Mouse (Mus musculus) mesoderm, embryonic 11.5 days (tissue): ENCODE data around the gene Pdss2.
"Not testable (repeated sequence)": the region's sequence is repeated elsewhere in the genome, so short reads cannot be mapped to it uniquely, and the experiment has no call there.

Experiments used
- DNase-seq: peaks from one replicate; pipeline ENCODE4 v3.0.0-alpha.2; 2012; ENCODE audit warnings: low read depth, low spot score

Pdss2 gene

DNA sequence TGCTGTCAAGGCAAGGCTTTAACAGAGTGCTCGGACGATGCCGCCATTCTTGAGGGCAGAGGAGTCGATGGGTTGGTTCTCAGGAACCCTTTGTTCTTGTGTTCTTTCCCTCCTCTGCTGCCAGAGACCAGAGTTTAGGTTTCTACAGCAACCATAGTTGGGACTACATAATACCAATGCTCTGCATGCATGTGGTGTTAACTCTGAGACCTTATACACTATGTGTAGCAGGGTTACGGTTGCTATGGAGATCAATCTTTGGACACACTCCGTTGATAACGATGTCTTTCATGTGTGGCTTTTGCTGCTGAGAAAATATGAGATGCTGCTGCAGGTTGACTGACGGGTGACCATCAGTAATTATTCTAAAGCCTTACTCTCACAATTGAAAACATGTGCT is 20.9 kb downstream of the Pdss2 start:
- no peak for DNase-seq

DNA sequence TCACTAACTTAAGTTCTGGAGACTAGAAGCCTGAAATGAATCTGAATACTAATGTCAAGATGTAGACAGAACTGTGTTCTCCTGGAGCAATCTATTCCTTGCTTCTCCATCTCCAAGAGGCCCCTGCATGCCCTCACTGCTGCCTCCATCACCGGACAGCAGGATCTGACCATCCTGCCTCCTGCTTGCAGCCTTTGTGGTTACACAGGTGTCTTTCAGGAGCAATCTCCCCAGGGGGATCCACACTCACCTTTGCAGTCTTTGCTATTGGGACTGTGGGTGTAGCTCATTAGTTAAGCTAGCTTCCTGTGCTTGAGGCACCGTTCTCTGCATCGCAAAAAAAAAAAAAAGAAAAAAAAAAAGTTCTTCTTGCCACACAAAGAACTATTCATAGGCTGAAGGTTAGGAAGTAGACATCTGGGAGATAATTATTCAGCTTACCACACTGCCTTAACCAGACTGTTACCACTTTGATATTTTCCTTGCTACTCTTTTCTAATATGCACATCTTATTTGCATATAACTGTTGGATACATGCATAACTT is 23.0 kb downstream of the Pdss2 start:
- DNase-seq, result no peak

GRCm38 (mm10) chr10:43245461-43246200 is 24.3 kb downstream of the Pdss2 start:
- DNase-seq, result no peak

- peak; percentile 52 for DNase-seq
Measured at GRCm38 (mm10) chr10:43247994-43248393, 26.7 kb downstream of the Pdss2 start.

DNA sequence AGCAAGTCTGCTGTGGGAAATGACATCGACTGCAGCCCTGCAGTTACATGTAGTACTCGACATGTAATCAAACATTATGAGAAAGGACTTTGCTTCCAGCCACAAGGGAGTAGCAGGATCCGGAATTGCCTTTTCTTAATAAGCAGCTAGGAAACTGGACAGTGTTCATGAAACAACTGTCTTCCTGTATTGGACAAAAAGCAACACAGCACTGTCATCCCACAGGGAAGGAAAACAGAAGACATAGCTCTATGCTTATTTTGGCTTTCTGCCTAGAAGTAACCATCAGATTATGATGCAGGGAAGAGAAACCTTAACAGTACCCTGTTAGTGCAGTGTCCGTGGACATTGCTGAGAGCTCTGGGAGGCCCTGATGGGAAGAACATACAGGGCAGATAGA is 31.0 kb downstream of the Pdss2 start:
- DNase-seq, result no peak

DNA sequence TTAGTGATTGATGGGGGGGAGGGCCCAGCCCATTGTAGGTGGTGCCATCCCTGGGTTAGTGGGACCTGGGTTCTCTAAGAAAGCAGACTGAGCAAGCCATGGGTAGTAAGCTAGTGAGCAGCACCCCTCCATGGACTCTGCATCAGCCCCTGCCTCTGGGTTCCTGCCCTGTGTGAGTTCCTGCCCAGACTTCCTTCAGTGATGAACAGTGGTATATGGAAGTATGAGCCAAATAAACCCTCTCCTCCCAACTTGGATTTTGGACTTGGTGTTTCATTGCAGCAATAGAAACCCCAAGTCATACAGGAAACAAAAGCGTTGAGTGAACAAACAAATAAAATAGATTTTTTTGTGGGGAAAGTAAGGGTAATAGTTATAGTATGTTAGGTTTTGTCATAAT is 35.7 kb downstream of the Pdss2 start:
- not testable (repeated sequence) for DNase-seq

DNA sequence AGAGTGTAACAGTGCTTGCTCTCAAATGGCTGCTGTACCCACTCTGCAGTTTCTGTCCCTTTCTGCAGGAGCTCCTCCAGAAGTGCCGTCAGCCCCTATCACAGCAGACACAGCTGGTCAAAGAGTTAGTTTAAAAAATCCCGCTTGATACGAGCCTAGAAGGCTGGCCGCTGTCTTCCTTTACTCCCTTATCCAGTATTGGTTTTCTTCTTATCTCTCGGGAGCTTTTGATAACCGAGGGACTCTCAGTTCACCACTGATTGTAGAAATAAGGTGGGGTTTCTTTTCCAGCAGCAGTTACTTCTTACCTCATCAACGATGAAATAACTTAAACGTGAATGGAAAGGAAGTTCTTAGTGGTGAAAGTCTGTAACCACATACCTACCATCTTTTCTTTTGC is 36.2 kb downstream of the Pdss2 start:
- DNase-seq, result not testable (repeated sequence)

DNA sequence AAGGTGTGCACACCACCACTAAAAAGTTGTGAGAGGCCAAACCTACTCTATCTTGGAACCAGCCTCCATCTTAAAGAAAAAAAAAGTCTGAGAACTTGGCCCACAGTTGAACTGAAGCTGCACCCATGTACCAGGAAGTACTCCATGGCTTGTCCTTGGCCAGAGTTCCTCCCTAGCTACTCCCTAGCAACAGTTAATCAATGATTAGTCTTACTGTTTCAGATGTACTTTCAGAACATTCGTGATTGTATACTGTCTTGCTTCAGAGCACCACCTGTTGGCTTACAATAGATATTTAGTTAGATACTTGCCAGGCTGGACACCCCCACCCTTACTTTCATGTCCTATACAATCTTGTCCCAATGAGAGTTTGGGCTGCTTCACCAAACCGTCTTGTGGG is 50.0 kb downstream of the Pdss2 start:
- no peak for DNase-seq

GRCm38 (mm10) chr10:43272381-43272780 is 51.1 kb downstream of the Pdss2 start:
- DNase-seq, result no peak

GRCm38 (mm10) chr10:43273057-43273456 is 51.8 kb downstream of the Pdss2 start:
- no peak for DNase-seq

DNA sequence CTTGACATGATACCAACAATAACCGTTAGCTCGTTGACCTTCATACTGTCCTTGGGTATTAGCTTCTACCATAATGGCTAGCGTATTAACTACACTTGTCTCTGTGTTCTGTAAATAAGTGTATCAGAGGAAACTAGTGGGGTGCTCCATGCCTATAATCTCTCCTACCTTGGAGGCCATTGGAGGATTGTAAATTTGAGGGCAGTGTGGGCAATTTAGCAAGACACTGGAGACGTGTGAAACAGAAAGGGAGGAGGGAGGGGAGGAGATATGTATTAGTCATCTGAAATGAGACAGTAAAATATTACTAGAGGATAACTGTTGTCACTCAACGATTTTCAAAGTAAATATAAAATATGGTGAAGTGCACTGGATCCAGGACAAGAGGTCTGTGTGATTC is 54.2 kb downstream of the Pdss2 start:
- no peak for DNase-seq

DNA sequence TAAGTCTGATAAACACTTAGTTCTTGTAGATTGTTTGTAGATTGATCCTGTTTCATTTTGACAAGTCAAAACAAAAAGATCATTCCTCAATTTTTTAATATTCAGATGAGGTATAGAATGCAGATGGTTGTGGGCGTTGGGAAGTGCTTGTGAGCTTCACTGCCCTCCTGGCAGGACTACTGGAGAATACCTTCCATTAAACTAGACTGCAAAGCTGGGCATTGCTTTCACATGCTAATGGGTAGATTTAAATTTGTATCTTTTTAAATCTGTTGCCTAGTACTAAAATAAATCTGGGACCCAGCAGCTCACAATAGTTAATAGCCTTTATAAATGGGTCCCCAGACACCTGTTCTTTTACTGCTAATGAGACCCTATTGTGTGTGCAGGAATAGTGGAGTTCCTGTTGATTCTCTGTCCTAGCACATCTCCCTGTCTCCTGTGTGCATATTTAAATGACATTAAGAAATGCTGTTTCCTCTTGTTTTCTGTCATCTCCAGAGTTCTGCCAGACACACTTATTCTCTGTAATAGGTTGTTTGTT is 54.9 kb downstream of the Pdss2 start:
- peak; percentile 35 for DNase-seq

GRCm38 (mm10) chr10:43277266-43278145 is 56.2 kb downstream of the Pdss2 start:
- no peak for DNase-seq

- DNase-seq, result no peak
Measured at GRCm38 (mm10) chr10:43279637-43280288, 58.5 kb downstream of the Pdss2 start.

DNA sequence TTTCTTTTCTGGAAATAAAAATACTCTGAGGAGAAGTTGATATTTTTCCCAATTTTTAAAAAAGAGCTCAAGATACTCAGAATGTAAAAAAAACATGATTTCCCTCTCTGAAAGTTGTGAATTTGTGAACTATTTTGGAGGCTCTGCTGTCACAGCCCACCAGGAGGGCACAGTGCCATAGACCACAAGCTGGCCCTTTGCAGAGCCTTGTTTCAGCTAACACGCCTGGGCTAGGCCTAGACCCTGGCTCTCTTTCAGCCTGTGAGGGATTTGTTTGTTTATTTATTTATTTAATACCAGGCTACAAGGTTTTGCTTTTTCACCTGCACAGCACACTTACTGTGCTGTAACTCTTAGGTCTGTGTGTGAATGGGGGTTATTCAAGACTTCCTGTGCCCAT is 64.3 kb downstream of the Pdss2 start:
- DNase-seq, result no peak

- DNase-seq, result no peak
Measured at GRCm38 (mm10) chr10:43290638-43291230, 69.4 kb downstream of the Pdss2 start.

- no peak for DNase-seq
Measured at GRCm38 (mm10) chr10:43291333-43291736, 70.0 kb downstream of the Pdss2 start.

DNA sequence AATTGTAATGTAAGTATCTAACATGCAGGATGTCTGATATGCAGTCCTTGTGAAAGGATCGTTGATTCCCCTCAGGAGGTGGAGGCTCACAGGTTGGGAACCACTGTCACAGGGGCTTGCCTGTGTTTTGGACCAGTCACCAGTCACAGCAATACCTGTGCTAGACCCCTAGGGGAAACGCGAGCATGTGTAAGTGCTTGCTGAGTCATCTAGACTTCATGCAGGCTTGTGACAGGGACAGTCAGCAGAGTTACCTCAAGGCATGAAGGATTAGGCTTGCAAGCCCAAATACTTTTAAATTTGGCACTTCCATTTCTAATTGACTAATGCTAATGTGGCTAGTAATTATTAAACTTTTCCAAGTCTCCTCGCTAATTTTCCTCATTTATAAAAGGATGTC is 71.2 kb downstream of the Pdss2 start:
- no peak for DNase-seq

- no peak for DNase-seq
Measured at GRCm38 (mm10) chr10:43294331-43294730, 73.0 kb downstream of the Pdss2 start.

DNA sequence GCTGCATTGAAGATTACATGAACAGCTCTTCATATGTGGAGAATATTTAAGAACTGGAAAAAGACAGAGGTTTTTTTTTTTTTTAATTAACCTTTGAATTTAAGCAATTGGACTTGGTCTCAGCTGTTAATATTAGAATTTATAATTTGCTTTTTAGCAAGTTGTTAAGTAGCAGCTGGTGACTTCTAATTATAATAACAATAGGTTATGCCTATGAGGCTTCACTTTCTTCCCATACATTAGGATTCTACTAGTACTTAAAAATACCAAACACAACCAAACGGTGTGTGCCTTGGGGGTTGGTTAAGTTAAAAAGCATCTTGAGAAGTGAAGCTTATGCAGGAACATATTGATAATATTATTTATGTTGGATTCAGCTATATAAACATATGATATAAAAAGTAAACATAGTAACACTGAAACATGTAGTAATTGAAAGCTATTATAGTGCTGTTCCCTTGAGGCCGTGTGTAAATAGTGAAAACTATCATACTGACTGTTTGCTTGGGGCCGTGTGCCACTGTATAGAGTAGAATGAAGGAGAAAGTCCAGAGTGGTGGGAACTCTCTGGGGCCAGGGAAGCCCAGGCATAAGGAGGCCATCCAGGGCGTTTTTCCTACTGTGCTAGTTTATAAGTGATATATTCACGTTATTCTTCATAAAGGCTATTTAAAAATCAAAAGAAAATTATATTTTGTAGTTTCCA is 87.0 kb downstream of the Pdss2 start:
- no peak for DNase-seq
